Mouse (Mus musculus): Measurements from ENCODE around the gene Dzip1l.
A peak's percentile ranks its signal among the peaks of the same experiment; 100 is the strongest.

The Dzip1l gene

GRCm38 (mm10) chr9:99660756-99661155, 31.5 kb downstream of the Dzip1l start:
- no peak for DNase-seq (ENCODE audit: low spot score)

GRCm38 (mm10) chr9:99661606-99662166, 32.4 kb downstream of the Dzip1l start:
- DNase-seq (ENCODE audit: low spot score), result no peak

GRCm38 (mm10) chr9:99662406-99662805, 33.1 kb downstream of the Dzip1l start:
- peak; percentile 72 for DNase-seq (ENCODE audit: low spot score)

GRCm38 (mm10) chr9:99662887-99663286, 33.6 kb downstream of the Dzip1l start:
- no peak for DNase-seq (ENCODE audit: low spot score)

- DNase-seq (ENCODE audit: low spot score), result peak; percentile 53
Measured at GRCm38 (mm10) chr9:99667596-99667995, 38.3 kb downstream of the Dzip1l start.

- DNase-seq (ENCODE audit: low spot score), result no peak
Measured at GRCm38 (mm10) chr9:99671603-99672002, 42.3 kb downstream of the Dzip1l start.

- DNase-seq (ENCODE audit: low spot score), result no peak
Measured at GRCm38 (mm10) chr9:99675714-99676113, 46.4 kb downstream of the Dzip1l start.

- DNase-seq (ENCODE audit: low spot score), result no peak
Measured at GRCm38 (mm10) chr9:99681980-99682570, 52.8 kb downstream of the Dzip1l start.

- no peak for DNase-seq (ENCODE audit: low spot score)
Measured at GRCm38 (mm10) chr9:99685061-99685521, 55.8 kb downstream of the Dzip1l start.

- DNase-seq (ENCODE audit: low spot score), result no peak
Measured at GRCm38 (mm10) chr9:99685536-99686231, 56.4 kb downstream of the Dzip1l start.

- no peak for DNase-seq (ENCODE audit: low spot score)
Measured at GRCm38 (mm10) chr9:99689796-99690195, 60.5 kb downstream of the Dzip1l start.

- no peak for DNase-seq (ENCODE audit: low spot score)
Measured at GRCm38 (mm10) chr9:99690386-99690785, 61.1 kb downstream of the Dzip1l start.

GRCm38 (mm10) chr9:99694961-99695360, 65.7 kb downstream of the Dzip1l start:
- DNase-seq (ENCODE audit: low spot score), result no peak

- DNase-seq (ENCODE audit: low spot score), result no peak
Measured at GRCm38 (mm10) chr9:99699752-99700389, 70.6 kb downstream of the Dzip1l start.

- no peak for DNase-seq (ENCODE audit: low spot score)
Measured at GRCm38 (mm10) chr9:99701187-99701586, 71.9 kb downstream of the Dzip1l start.

- no peak for DNase-seq (ENCODE audit: low spot score)
Measured at GRCm38 (mm10) chr9:99702215-99702614, 72.9 kb downstream of the Dzip1l start.

- DNase-seq (ENCODE audit: low spot score), result no peak
Measured at GRCm38 (mm10) chr9:99703711-99704110, 74.4 kb downstream of the Dzip1l start.

GRCm38 (mm10) chr9:99706264-99706663, 77.0 kb downstream of the Dzip1l start:
- DNase-seq (ENCODE audit: low spot score), result no peak

- DNase-seq (ENCODE audit: low spot score), result no peak
Measured at GRCm38 (mm10) chr9:99707425-99708126, 78.3 kb downstream of the Dzip1l start.

- no peak for DNase-seq (ENCODE audit: low spot score)
Measured at GRCm38 (mm10) chr9:99709588-99710248, 80.4 kb downstream of the Dzip1l start.

- no peak for DNase-seq (ENCODE audit: low spot score)
Measured at GRCm38 (mm10) chr9:99710297-99710696, 81.0 kb downstream of the Dzip1l start.

- no peak for DNase-seq (ENCODE audit: low spot score)
Measured at GRCm38 (mm10) chr9:99717134-99717533, 87.8 kb downstream of the Dzip1l start, which contains the start of gene Cldn18. Gene Cldn18 (minus strand): TSS chr9:99717267.
